Comparison of ENCODE assay signal across 20 mouse cellular contexts in the genomic region with DNA sequence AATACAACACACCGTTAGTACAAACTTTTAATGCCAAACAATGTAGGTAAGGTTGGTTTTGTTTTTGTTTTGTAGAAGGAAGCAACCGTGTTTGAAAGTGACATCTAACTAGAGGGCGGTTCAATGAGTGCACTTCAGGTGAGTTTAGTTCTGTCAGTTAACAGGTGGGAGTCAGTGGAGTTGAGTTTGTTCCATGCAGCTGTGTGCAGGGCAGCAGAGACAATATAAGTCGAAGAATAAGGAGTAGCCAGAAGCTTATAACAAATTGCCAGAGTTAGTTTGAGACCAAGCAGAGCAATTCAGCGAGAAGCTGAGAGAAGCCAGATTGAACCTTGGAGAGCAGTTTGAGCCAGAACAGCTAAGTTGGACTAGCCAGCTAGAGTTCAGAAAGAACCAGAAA.
"Had no signal": no experiment of that assay in that cellular context is flagged by ENCODE, and none has a peak within 500 bp of the region (broad histone marks: within the 10 kb centered on the region; RNA-seq: fewer than 3 reads in every experiment).

No protein-coding gene starts in this region.

- H3K9me3 ChIP-seq: intestine, embryonic 15.5 days; limb, embryonic 12.5 days; limb, embryonic 15.5 days; liver, embryonic 12.5 days; liver, embryonic 15.5 days; megakaryocyte, embryonic 14.5 days; midbrain, embryonic 10.5 days; neural tube, embryonic 12.5 days; neural tube, embryonic 15.5 days; stomach, embryonic 15.5 days had no signal

- H3K4me2 ChIP-seq: intestine, embryonic 15.5 days; limb, embryonic 12.5 days; limb, embryonic 15.5 days; liver, embryonic 12.5 days; liver, embryonic 15.5 days; lung, embryonic 14.5 days; neural tube, embryonic 12.5 days; neural tube, embryonic 15.5 days; stomach, embryonic 15.5 days had no signal

- H3K27ac ChIP-seq: intestine, embryonic 15.5 days; left cerebral cortex, adult 2 months; limb, embryonic 12.5 days; limb, embryonic 15.5 days; liver, embryonic 12.5 days; liver, embryonic 15.5 days; midbrain, embryonic 10.5 days; neural tube, embryonic 12.5 days; neural tube, embryonic 15.5 days; stomach, embryonic 15.5 days had no signal

- H3K4me3 ChIP-seq: intestine, embryonic 15.5 days; left cerebral cortex, adult 2 months; limb, embryonic 12.5 days; limb, embryonic 15.5 days; liver, embryonic 12.5 days; liver, embryonic 15.5 days; megakaryocyte, embryonic 14.5 days; midbrain, embryonic 10.5 days; neural tube, embryonic 12.5 days; neural tube, embryonic 15.5 days; stomach, embryonic 15.5 days had no signal

- H3K9ac ChIP-seq: intestine, embryonic 15.5 days; limb, embryonic 12.5 days; limb, embryonic 15.5 days; liver, embryonic 12.5 days; liver, embryonic 15.5 days; lung, embryonic 14.5 days; neural tube, embryonic 12.5 days; neural tube, embryonic 15.5 days; stomach, embryonic 15.5 days had no signal

- H3K4me1 ChIP-seq: intestine, embryonic 15.5 days; liver, embryonic 12.5 days; liver, embryonic 15.5 days had no signal

- H3K36me3 ChIP-seq: intestine, embryonic 15.5 days; limb, embryonic 12.5 days; limb, embryonic 15.5 days; liver, embryonic 12.5 days; liver, embryonic 15.5 days; midbrain, embryonic 10.5 days; neural tube, embryonic 12.5 days; neural tube, embryonic 15.5 days; stomach, embryonic 15.5 days had no signal

- H3K27me3 ChIP-seq: intestine, embryonic 15.5 days; limb, embryonic 15.5 days; neural tube, embryonic 12.5 days; neural tube, embryonic 15.5 days; stomach, embryonic 15.5 days had no signal

- ATAC-seq: intestine, embryonic 15.5 days; liver, embryonic 12.5 days had no signal

- DNase-seq: kidney, adult 18-20 months; kidney, postnatal 10 days; layer of hippocampus, postnatal 36 days; lung, embryonic 14.5 days; midbrain, embryonic 14.5 days; right cerebral cortex, adult 18-20 months; right cerebral cortex, postnatal 25 days; spleen, adult 18-20 months; thymus, postnatal 25 days had no signal
